Mouse (Mus musculus) cerebral cortex, adult 2 months (tissue): Measurements from ENCODE around the gene Pin1.

ENCODE experiments used
- WGBS: fragments of 180-500 bp; shearing (Covaris S2); methylation state at CpG from one replicate; pipeline ENCODE4 v1.1.7; 2018; 5-methylcytosine and 5-hydroxymethylcytosine counted together

The Pin1 gene

GRCm38 (mm10) chr9:20662325-20662724, 10.4 kb downstream of the Pin1 start:
- 37% methylated on average over 3 of the region's 3 CpGs for WGBS

DNA sequence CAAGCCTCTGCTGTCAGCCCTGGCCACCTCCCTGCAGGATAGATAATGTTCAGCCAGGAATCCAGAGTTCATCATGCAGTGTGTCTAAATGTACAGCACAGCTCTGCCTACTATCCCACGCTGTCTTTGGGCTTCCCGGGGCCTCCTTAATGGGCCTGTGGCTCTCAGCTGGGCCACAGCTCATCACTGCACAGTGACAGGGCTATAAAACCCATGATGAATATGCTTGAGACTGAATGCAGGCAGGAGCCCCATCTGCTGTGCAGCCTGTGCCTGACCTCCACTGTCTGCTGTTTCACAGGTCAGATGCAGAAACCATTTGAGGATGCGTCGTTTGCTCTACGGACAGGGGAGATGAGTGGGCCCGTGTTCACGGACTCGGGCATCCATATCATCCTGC, 11.0 kb downstream of the Pin1 start:
- 54% methylated on average over 8 of the region's 8 CpGs for WGBS

GRCm38 (mm10) chr9:20663956-20664355, 12.1 kb downstream of the Pin1 start:
- WGBS: 48% methylated on average over 2 of the region's 2 CpGs

DNA sequence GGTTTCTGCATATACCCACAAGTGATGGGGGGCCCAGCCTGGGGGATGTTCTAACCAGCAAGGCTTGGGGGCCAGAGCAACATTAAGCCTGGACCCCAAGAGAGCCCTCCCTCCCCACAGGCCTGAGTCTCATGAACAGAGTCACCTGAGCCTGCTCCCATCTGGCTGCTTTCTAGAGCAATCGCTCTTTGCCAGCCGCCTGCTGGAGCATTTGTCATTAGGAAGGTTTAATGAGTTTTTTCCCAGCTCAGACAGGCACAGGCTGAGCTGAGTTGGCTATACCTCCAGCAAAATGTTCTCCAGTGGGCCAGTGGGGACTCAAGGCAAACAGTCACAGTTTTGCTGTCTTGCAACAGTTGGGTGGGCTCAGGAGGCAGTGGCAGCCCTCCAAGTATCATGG, 12.5 kb downstream of the Pin1 start:
- 23% methylated on average over 2 of the region's 2 CpGs for WGBS

DNA sequence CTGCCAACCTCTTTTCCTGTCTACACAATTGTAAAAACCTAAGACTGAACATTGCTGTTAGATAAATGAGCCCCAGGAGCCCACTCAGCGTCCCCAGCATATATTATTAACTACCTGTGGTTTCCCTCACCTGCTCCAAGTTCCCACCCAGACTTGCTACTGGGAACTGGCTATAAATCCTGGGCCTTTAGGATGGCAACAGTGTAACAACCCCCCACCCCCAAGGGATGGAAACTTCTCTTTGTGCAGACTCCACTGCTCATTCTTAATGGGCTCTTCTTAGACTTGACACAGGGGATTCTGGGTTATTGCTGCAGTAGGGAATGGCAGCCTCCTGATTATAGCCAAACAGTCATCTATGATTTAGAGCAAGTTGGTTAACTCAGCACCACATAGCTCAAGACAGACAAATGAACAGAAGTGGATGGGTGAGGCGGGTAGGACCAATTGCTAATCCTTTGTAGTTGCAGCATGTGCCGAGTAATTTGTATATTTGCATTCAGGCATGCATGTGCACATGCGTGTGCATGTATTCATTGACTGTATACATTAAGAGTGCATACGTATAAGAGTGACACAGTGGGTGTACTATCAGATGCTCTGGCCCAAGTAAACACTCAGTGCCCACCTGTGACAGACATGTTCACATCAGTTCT, 13.2 kb downstream of the Pin1 start:
- 58% methylated on average over 5 of the region's 5 CpGs for WGBS

DNA sequence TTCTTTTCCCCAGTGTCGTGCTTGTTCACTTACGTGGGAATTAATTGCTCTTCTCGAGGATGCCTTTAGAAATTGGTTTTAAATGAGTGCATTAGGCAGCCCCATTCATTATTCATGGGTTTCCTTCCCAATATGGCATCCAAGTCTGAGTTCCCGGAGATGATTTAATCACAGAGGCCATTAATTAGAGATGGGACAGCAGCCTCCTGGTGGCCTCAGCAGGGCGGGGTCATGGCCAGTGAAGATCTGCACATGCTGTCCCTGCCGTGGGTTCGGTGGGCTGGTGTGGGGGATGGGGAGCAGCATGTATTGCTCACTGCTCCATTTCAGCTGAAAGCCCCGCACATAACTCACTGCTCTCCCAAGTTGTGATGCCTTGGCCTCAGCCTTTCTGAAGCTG, 14.0 kb downstream of the Pin1 start:
- 19% methylated on average over 8 of the region's 8 CpGs for WGBS

DNA sequence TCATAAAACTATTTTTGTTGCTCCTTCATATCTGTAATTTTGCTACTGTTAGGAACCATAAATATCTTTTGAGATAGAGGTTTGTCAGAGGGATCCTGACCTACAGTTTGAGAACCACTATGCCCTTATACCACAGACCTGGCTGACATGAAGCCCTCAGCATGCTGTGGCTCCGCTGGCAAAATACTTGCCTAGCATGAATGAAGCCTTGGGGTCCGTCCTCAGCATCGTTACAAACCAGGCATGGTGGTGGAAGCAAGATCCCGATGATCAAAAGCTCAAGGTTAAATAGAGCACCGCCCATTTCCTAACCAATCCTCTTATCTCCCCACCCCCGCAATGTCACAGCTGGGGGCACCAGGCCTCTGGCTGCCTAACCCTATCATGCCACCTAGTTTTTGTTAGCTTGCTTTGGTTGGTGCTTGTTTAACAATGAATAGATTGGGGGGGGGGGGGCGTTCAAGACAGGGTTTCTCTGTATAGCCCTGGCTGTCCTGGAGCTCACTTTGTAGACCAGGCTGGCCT, 14.7 kb downstream of the Pin1 start:
- WGBS: 24% methylated on average over 7 of the region's 7 CpGs

GRCm38 (mm10) chr9:20668065-20668464, 16.2 kb downstream of the Pin1 start:
- 95% methylated on average over 22 of the region's 22 CpGs for WGBS

DNA sequence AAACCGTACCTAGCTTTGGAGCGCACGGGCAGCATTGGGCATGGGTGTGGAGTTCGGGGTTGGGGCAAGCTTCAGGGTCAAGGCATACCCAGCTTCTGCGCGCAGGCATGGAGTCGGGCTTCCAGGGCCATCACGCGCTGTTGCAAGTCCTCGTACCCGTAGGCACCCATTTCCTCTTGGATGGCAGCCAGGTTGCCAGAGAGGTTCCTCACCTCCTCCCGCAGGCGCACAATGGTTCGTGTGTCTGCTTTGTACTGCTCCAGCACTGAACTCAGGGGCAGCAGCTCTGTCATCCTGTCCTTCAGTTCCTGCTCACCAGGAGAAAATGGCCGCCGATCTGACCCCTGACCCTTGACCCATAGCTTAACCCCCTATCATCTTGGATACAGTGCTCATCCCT, 20.2 kb downstream of the Pin1 start:
- 61% methylated on average over 16 of the region's 16 CpGs for WGBS

DNA sequence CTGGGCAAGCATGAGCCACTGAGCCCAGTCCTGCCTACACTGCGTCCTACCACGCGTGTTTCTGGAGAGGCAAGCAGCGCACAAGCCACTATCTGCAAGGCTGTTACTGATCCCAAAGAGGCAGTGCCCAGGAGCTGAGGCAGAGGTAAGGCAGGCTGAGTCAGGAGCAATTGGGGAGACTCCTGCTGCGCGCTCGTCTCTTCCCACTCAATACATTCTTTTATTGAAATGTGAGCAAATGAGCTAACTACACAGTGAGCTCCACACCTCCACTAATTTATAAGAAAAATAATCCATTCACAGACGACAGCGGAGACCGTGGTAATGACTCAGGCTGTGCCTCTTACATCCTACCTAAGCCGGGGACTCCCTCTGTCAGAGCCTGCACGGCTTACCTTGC, 26.0 kb downstream of the Pin1 start:
- WGBS: 55% methylated on average over 12 of the region's 12 CpGs

DNA sequence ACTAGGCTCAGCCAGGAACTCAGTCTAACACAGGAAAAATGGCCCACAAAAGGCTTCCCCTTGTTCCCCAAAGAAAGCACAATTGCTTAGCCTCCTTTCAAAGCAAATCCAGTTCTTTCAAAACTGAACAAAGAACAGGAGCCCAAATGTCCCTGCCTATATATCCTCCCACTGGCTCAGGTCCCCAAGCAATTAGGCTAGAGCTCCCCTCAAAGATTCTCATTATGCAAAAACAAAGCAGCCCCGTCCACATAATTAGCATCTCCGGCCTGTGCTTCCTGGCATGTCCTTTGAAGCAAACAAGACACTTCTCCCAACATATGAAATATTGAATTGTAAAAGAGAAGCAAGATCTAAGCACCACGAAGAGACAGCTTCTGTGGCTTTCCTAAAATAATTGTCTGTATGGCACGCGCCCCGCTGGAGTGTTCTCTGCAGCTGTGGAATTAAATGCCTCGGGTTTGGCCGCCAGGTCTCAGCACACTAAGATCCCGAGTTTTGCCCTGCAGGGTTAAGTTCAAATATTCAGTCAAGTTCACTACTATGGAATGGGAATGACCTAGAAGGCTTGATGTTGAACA, 28.6 kb downstream of the Pin1 start:
- 28% methylated on average over 9 of the region's 9 CpGs for WGBS

- 32% methylated on average over 7 of the region's 7 CpGs for WGBS
These were observed 29.9 kb downstream of the Pin1 start for GRCm38 (mm10) chr9:20681546-20682388.

- 20% methylated on average over 2 of the region's 2 CpGs for WGBS
These were observed 30.5 kb downstream of the Pin1 start for GRCm38 (mm10) chr9:20682389-20682722.

DNA sequence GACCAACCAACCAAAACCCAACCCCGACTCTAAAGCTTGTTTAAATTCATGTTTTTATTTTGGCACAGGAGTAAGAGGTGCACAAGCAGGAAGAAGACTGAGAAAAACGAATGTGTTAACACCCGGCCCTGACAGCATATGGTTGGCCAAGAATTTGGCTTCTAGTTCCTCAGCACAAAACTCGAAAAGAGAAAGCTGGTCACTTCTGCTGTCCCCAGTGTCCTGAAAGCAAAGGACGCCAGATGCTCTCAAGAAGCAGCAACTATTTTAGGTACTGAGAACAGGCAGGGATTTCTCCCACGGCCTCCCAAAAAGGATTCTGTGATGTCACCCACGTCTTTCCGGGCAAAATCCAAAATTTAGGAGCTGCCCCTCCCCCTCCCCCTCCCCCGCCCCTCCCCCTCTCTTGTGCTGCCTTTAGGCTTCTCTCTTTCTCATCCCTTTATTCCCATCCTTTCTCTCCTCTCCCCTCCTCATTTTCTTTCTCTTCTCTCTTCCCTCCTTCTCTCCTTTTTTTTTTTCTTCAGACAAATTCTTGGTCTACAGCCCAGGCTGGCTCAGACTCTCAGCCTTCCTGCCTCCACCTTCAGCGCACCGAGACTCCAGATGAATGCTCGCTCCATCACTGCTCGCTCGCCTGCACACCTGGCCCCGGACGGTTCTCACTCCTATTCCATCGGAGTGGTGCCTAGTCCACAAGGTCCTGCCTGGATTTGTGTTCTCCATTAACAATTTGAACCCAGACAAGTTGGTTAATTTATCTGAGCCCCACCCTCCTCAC, 33.4 kb downstream of the Pin1 start:
- WGBS: 23% methylated on average over 17 of the region's 17 CpGs

DNA sequence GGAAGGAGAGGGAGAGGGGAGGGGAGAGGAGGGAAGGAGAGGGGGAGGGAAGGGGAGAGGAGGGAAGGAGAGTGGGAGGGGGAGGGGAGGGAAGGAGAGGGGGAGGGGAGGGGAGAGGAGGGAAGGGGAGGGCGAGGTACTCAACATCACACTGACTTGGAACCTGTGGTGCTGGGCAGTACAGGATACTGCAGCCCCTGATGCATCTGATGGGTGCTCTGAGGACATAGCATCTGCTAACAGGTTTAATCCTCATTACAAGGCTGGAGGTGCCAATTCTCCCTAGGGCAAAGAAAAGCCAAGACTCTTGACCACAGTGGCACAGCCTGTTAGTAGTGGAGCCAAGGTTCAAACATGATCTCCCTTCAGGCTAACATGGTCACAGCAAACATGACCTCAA, 37.5 kb downstream of the Pin1 start:
- 71% methylated on average over 1 of the region's 1 CpGs for WGBS

DNA sequence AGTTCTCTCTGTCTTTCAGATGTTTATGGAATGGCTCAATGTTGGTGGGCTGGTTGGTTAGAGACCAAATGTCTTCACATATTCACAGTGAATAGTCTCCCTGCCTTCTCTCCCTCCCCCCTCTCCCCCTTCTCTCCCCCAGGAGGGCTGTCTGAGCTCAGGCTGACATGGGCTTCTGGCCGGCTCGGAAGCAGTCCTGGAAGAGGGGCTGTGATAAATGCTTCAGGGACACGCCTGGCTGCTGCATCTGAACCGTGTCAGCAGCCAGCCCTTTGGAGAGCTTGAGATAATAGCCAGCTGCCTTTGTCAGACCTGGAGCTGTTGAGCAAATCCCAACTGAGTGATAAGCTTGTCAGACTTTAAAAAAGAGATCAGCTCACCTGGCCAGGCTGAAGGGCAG, 38.0 kb downstream of the Pin1 start:
- WGBS: 25% methylated on average over 4 of the region's 4 CpGs

DNA sequence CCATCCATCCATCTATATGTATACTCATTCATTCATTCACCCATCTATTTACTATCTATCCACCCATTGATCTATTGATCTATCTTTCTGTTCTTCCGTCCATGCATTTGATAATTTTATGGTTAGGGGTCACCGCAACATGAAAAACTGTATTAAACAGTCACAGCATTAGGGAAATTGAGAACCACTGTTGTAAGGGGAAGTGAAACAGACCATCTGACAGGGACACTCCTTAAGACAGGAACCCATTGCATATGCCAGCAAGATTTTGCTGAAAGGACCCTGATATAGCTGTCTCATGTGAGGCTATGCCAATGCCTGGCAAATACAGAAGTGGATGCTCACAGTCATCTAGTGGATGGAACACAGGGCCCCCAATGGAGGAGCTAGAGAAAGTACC, 38.6 kb downstream of the Pin1 start:
- WGBS: 99% methylated on average over 2 of the region's 2 CpGs

DNA sequence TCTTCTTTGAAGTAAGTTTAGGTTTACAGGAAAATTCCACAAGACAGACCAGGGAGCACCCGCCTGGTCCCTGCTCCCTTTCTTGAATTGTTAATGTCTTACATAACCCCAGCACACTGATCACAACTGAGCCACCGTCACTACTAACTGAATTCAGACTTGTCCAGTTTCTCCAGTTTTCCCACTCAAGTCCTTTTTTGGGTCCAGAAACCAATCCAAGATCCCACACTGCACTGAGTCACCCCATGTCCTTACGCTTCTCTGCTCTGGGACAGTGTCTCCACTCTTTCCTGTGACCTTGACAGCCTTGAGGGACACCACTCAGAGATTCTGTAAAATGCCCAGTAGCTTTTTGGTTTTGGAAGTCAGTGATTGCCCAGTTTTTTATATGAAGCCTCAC, 41.0 kb downstream of the Pin1 start:
- 55% methylated on average over 3 of the region's 3 CpGs for WGBS

DNA sequence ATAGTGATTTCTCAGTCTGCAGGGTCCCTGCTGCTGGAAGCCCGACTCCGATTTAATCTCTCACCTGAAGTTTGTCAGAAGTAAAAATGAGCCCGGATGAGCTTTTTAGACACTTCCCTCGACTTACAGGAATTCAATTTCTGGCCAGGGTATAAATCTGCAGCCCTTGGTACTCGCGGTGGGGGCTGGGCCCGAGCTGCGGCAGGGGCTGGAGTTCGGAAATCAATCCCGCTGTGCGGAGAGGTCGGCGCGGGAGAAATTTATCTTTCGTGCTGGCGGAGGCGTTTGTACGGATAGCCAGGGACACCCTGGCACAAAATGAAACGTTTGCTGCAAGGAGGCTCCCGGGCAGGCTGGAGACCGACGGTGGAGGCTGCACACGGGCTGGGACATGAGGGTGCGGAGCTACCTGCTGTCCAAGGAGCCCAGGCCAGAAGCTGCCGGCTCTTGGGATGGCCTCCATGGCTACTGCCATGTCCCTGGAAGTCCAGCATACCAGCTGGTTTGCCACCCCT, 42.9 kb downstream of the Pin1 start:
- WGBS: 21% methylated on average over 25 of the region's 25 CpGs

DNA sequence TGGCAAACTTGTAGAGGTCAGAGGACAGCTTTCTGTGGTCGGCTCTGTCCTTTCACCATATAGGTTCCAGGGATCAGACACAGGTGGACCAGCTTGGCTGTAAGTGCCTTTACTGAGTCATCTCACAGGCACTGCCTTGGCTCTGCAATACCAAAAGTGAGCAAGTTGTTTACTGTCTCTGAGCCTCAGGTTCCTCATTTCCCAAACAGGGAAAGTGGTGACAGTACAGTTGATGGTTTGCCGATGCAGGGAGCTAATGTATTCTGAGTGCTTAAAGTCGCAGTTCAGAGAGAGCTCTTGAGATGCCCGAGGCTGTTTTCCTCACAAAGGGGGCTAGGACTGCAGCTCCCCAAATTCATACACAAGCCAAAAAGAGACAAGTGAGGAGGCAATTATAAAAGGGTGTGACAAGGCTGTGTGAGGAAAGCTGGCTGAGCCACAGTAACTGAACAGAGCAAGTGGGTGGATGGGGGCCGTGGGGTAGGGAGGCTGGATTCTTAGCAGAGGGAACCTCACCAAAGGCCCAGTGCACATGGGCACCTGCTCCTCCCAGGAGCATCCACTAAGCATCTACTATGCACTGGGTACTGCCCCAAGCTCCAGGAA, 44.3 kb downstream of the Pin1 start:
- WGBS: 39% methylated on average over 5 of the region's 5 CpGs

GRCm38 (mm10) chr9:20697466-20697865, 45.6 kb downstream of the Pin1 start:
- 47% methylated on average over 8 of the region's 8 CpGs for WGBS
